Mouse (Mus musculus): ENCODE measurements around the gene Pkdrej. TPM values are rescaled to one million over a fixed set of nuclear protein-coding genes. Genes with fewer than 3 reads are reported as not detected.
"Not testable (repeated sequence)": the region's sequence is repeated elsewhere in the genome, so short reads cannot be mapped to it uniquely, and the experiment has no call there.

Gene Pkdrej
- polyA plus RNA-seq, 1 experiment from 2014 or later: 0.06 TPM

DNA sequence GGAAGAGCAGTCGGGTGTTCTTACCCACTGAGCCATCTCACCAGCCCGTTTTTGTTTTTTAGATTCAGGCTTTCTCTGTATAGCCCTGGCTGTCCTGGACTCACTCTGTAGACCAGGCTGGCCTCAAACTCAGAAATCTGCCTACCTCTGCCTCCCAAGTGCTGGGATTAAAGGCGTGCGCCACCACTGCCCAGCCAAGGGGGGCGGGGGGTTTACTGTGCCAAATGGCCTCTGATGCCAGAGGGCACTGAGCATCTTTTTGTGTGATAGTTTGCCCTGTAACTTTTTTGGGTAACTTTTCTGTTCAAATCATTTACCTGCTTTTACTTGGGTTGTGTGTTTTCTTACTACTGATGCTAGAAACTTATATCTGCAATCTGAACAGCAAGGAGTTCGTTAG lies 42.6 kb downstream of the Pkdrej start:
- H3K4me1 ChIP-seq; ATAC-seq (ENCODE audit: low FRiP score, low read depth); H3K27ac ChIP-seq; H3K36me3 ChIP-seq; H3K9me3 ChIP-seq; H3K4me2 ChIP-seq (replicated peaks); H3K9ac ChIP-seq; H3K4me3 ChIP-seq; H3K27me3 ChIP-seq (replicated peaks): not testable (repeated sequence)
- 93% methylated on average over 6 of the region's 6 CpGs for WGBS

DNA sequence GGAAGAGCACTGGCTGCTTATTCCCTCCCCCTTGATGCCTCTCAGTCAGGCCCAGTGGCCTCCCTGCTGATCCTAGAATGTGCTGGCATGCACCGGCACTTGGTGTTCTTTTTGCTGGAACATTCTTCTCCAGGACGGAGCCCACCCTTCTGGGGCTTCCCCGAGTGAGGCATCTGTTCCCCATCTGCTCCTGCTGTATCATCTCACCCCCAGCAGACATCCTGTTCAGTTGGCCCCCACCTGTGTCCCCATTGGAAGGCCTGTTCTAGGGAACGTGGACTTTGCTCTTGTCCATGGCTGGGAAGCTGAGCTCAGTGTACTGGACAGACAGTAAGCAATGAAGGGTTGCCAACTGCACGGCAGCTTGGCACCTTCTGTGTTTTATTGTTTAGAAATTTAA lies 44.8 kb downstream of the Pkdrej start:
- Histone ChIP-seq H3K27me3 (replicated peaks) (no peaks in the 10 kb centered on the region), H3K27ac (no peak overlapping the region), H3K36me3 (no peaks in the 10 kb centered on the region), H3K4me1 (no peaks in the 10 kb centered on the region), H3K9ac (no peak overlapping the region), H3K4me2 (replicated peaks) (no peak overlapping the region), H3K4me3 (no peak overlapping the region), H3K9me3 (no peaks in the 10 kb centered on the region)
- WGBS: 79% methylated on average over 5 of the region's 5 CpGs
- no peak for ATAC-seq (ENCODE audit: low FRiP score, low read depth)

DNA sequence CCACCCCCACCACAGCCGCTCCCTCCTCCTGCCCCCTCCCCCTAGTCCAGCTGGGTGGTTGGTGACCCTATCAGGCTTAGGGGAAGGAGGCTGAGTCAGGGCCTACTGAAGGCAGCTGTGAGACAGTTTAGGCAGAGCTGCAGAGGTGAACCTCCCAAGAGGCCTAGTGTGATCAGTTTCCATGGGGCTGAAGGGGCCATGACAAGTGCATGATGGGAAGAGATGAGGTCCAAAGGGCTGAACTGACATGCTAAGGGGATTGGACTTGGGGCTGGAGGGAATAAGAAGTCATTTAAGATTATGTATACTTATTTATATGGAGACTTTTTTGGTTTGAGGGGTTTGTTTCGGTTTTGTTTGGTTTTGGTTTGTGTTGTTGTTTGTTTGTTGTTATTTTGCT lies 45.3 kb downstream of the Pkdrej start:
- Histone ChIP-seq H3K9ac (no peak overlapping the region), H3K27ac (no peak overlapping the region), H3K36me3 (no peaks in the 10 kb centered on the region), H3K9me3 (no peaks in the 10 kb centered on the region), H3K27me3 (replicated peaks) (no peaks in the 10 kb centered on the region), H3K4me2 (replicated peaks) (no peak overlapping the region), H3K4me3 (no peak overlapping the region), H3K4me1 (no peaks in the 10 kb centered on the region)
- no peak for ATAC-seq (ENCODE audit: low FRiP score, low read depth)
- WGBS: 67% methylated on average over 2 of the region's 2 CpGs

DNA sequence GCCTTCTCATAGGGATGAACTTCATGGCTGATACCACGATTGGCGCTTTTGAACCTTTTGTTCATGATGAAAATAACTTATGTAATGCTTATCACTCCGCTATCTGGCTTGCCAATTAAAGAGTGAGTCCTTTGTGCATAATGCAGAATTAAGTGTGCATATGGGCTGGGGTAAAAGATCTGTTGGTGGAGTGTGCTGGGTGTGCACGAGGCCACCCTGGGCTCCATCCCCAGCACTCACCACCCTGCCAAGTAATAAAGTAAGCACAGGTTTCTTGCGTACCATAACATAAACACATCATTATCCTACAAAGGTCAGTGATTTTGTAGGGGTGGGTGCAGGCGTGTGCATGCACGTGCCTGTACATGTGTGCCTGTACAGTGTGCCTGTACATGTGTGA lies 46.5 kb downstream of the Pkdrej start:
- Histone ChIP-seq H3K27ac (no peak overlapping the region), H3K9me3 (no peaks in the 10 kb centered on the region), H3K9ac (no peak overlapping the region), H3K27me3 (replicated peaks) (no peaks in the 10 kb centered on the region), H3K4me2 (replicated peaks) (no peak overlapping the region), H3K4me3 (no peak overlapping the region), H3K36me3 (no peaks in the 10 kb centered on the region), H3K4me1 (no peaks in the 10 kb centered on the region)
- no peak for ATAC-seq (ENCODE audit: low FRiP score, low read depth)
- 89% methylated on average over 7 of the region's 7 CpGs for WGBS

DNA sequence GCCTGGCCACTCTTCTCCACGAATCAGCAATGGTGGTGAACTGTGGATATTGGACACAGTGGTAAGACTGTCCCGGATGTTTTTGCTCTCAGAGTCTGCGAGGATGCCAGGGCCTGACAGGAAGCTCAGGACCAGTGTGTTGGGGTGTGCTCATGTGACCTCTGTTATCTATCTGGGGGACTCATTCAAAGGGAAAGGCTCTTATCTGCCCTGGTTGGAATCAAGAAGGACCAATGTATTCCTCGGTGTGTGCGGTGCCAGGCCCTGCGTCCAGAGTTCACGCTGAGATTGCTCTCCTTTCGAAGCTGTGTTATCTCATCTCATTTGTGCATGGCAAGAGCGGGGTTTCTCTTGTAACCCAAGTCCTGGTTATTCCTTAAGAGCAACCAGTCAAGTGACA lies 47.1 kb downstream of the Pkdrej start:
- ATAC-seq (ENCODE audit: low FRiP score, low read depth): no peak
- Histone ChIP-seq H3K36me3 (no peaks in the 10 kb centered on the region), H3K9ac (no peak overlapping the region), H3K4me2 (replicated peaks) (no peak overlapping the region), H3K27ac (no peak overlapping the region), H3K4me1 (no peaks in the 10 kb centered on the region), H3K27me3 (replicated peaks) (no peaks in the 10 kb centered on the region), H3K4me3 (no peak overlapping the region), H3K9me3 (no peaks in the 10 kb centered on the region)
- 92% methylated on average over 9 of the region's 9 CpGs for WGBS

DNA sequence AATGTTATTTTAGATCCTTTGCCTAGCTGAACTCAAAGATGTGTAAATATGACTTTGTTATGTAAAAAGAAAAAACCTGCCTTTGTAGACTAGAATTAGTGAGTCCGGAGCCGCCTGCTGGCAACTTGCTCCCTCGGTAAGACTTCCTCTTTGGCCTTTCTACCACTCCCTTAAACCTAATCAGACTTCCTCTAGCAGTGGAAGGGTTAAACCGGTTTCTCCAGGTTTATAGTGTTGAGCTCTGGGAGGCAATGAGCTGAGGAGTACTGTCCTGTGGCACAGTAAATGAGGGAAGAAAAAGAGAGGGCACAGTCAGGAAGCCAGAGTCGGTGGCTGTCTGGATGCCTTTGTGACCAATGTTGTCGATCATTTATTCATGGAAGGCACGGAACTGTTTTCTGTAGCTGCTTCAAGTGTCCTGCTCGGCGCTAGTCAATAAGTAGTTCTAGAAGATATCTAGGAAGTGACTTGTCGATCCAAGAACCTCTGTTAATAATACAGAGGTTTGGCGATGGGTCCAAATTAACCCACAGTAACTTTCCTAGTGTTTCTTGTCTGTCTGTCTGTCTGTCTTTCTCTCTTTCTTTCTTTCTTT lies 49.3 kb downstream of the Pkdrej start:
- no peaks in the 10 kb centered on the region for H3K9me3 ChIP-seq
- no peak for ATAC-seq (ENCODE audit: low FRiP score, low read depth)
- no peaks in the 10 kb centered on the region for H3K36me3 ChIP-seq
- no peak overlapping the region for H3K4me3 ChIP-seq
- no peaks in the 10 kb centered on the region for H3K27me3 ChIP-seq (replicated peaks)
- no peak overlapping the region for H3K4me2 ChIP-seq (replicated peaks)
- no peak overlapping the region for H3K9ac ChIP-seq
- no peak overlapping the region for H3K27ac ChIP-seq
- WGBS: 74% methylated on average over 11 of the region's 11 CpGs
- H3K4me1 ChIP-seq: no peaks in the 10 kb centered on the region

DNA sequence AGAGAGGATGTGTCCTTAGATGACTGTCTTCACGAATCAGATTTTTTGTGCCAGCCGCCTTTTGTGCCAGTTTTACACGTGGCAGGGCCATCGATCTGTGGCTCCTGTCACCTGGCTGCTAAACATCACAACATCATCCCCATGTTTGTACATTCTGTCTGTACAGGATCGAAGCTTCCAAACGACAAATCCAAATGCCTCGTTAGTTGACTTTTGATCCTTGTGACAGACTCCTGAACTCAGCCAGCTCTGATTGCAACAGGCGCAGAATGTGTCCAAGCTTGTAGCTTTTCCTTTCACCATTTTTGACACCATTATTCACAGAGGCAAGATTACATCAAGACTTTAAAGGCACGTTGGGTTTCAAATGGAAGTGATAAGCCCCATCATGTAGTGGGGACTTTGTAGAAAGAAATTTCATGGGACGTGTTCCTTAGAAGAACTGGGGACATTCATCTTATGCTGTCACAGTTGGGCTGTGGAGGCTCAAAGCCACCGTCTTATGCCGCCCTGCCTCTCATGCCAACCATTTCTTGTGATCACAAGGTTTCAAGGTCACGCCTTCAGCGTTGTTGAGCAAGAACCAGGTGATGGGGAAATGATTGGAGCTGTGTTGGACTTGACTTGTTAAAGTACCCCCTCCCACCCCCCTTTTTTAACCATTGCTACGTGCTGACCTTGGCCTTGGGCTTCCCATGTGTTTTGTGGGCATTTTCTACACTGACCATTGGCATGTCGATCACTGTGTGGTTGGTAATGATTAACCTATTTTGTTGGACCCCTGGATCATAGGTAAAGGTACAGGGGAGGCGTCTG lies 50.0 kb downstream of the Pkdrej start:
- no peak overlapping the region for H3K9ac ChIP-seq
- no peaks in the 10 kb centered on the region for H3K9me3 ChIP-seq
- no peaks in the 10 kb centered on the region for H3K27me3 ChIP-seq (replicated peaks)
- H3K4me1 ChIP-seq: no peaks in the 10 kb centered on the region
- no peak overlapping the region for H3K27ac ChIP-seq
- no peak for ATAC-seq (ENCODE audit: low FRiP score, low read depth)
- no peaks in the 10 kb centered on the region for H3K36me3 ChIP-seq
- H3K4me2 ChIP-seq (replicated peaks): no peak overlapping the region
- WGBS: 91% methylated on average over 17 of the region's 17 CpGs
- no peak overlapping the region for H3K4me3 ChIP-seq

DNA sequence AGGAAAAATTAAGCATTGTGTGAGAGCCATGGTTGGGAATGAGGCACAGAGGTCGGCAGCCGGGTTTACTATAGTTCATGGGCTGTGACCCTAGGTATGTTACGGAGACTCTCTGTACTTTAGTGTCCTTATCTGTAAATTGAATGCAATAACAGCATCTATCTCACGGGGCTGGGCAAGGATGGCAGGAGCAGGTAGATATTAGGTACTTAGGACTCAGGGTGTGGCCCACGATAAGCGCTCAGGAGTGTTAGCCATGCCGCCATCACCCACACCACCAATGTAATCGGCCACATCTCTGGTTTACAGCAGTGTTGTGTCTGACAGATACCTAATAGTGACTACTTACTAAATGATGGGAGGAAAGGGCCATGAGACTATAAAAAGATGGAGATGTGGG lies 52.5 kb downstream of the Pkdrej start:
- H3K9me3 ChIP-seq: no peaks in the 10 kb centered on the region
- WGBS: 93% methylated on average over 8 of the region's 8 CpGs
- no peaks in the 10 kb centered on the region for H3K4me1 ChIP-seq
- H3K27me3 ChIP-seq (replicated peaks): no peaks in the 10 kb centered on the region
- no peak overlapping the region for H3K4me2 ChIP-seq (replicated peaks)
- no peak overlapping the region for H3K9ac ChIP-seq
- no peaks in the 10 kb centered on the region for H3K36me3 ChIP-seq
- no peak overlapping the region for H3K27ac ChIP-seq
- H3K4me3 ChIP-seq: no peak overlapping the region
- ATAC-seq (ENCODE audit: low FRiP score, low read depth): no peak

DNA sequence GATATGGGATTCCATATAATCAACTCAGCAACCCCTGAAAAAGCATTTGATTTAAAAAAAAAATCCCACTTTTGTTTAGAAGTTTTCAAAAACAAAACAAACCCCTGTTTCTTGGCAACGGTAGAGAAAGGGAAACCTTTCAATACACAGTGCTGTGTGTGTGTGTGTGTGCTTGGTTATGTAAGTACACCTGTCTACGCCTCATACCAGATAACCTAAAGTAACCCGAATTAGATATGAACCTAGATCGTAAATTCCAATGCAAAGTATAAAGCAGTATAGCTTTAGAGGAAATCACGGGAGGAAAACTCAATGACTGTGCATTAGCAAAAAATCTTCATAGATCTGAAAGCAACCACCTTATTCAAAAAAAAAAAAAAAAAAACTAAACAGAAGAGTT lies 54.9 kb downstream of the Pkdrej start:
- no peak overlapping the region for H3K4me3 ChIP-seq
- WGBS: 90% methylated on average over 5 of the region's 5 CpGs
- no peak overlapping the region for H3K27ac ChIP-seq
- H3K4me1 ChIP-seq: no peaks in the 10 kb centered on the region
- H3K36me3 ChIP-seq: no peaks in the 10 kb centered on the region
- no peaks in the 10 kb centered on the region for H3K27me3 ChIP-seq (replicated peaks)
- no peaks in the 10 kb centered on the region for H3K9me3 ChIP-seq
- H3K4me2 ChIP-seq (replicated peaks): no peak overlapping the region
- no peak overlapping the region for H3K9ac ChIP-seq
- no peak for ATAC-seq (ENCODE audit: low FRiP score, low read depth)

DNA sequence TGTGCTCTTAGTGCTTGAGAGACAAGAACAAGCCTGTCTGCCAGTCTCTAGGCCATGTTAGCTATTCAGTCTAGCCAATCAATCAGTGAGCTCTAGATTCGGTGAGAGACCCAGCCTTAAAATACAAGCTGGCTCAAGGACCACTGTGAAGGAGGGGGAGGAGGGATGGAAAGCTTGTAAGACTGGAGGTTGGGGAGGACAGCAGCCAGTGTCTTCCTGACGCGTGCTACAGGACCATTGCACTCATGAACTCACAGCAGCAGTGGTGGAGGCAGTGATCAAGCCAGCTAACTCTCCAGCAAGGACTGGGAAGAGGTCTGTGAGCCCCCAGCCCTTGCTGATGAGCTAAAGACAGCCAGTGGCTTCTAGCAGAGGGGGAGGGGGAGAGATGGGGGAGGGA lies 56.5 kb downstream of the Pkdrej start:
- Histone ChIP-seq H3K4me3 (no peak overlapping the region), H3K9me3 (no peaks in the 10 kb centered on the region), H3K9ac (no peak overlapping the region), H3K4me2 (replicated peaks) (no peak overlapping the region), H3K27me3 (replicated peaks) (no peaks in the 10 kb centered on the region), H3K36me3 (no peaks in the 10 kb centered on the region), H3K27ac (no peak overlapping the region), H3K4me1 (no peaks in the 10 kb centered on the region)
- ATAC-seq (ENCODE audit: low FRiP score, low read depth): no peak
- 50% methylated on average over 3 of the region's 3 CpGs for WGBS

Other genes with a start within 250 kb of the Pkdrej start
- gene Wnt7b, start 239.3 kb downstream of the Pkdrej start, polyA plus RNA-seq (2016; fragmentation: Nextera tagmentation; extraction: Ambion mirVana): 90.3 and 99.7 TPM in 2 replicates
- 1.1 and 1.5 TPM in 2 replicates for gene Ppara, start 86.8 kb downstream of the Pkdrej start, polyA plus RNA-seq (2016; fragmentation: Nextera tagmentation; extraction: Ambion mirVana)
- 17.7 and 19.0 TPM in 2 replicates for gene Cdpf1, start 10.0 kb downstream of the Pkdrej start, polyA plus RNA-seq (2016; fragmentation: Nextera tagmentation; extraction: Ambion mirVana)
- 3.6 and 3.9 TPM in 2 replicates for gene Ttc38, start 10.6 kb upstream of the Pkdrej start, polyA plus RNA-seq (2016; fragmentation: Nextera tagmentation; extraction: Ambion mirVana)
- gene Gtse1, start 38.0 kb upstream of the Pkdrej start, polyA plus RNA-seq (2016; fragmentation: Nextera tagmentation; extraction: Ambion mirVana): 24.1 TPM in 2 replicates
- gene Trmu, start 57.6 kb upstream of the Pkdrej start, polyA plus RNA-seq (2016; fragmentation: Nextera tagmentation; extraction: Ambion mirVana): 43.4 and 45.8 TPM in 2 replicates
- gene Celsr1, start 212.0 kb upstream of the Pkdrej start, polyA plus RNA-seq (2016; fragmentation: Nextera tagmentation; extraction: Ambion mirVana): 3.6 TPM in 2 replicates
- 29.9 and 33.3 TPM in 2 replicates for gene Gramd4, start 236.0 kb upstream of the Pkdrej start, polyA plus RNA-seq (2016; fragmentation: Nextera tagmentation; extraction: Ambion mirVana)